Mouse (Mus musculus): ENCODE data around the gene Nceh1. TPM values are rescaled to one million over a fixed set of nuclear protein-coding genes. Genes with fewer than 3 reads are reported as not detected.

Gene Nceh1
- polyA plus RNA-seq, 1 experiment from 2014 or later: 5.6 TPM

- 89% methylated on average over 4 of the region's 4 CpGs for WGBS
- no peak overlapping the region for H3K4me2 ChIP-seq (replicated peaks)
- H3K4me3 ChIP-seq: no peak overlapping the region
- H3K9ac ChIP-seq: no peak overlapping the region
- H3K36me3 ChIP-seq: no peaks in the 10 kb centered on the region
- no peak overlapping the region for H3K27ac ChIP-seq
- no peaks in the 10 kb centered on the region for H3K4me1 ChIP-seq
- no peaks in the 10 kb centered on the region for H3K9me3 ChIP-seq
- no peak for ATAC-seq (ENCODE audit: low FRiP score, low read depth)
- no peaks in the 10 kb centered on the region for H3K27me3 ChIP-seq (replicated peaks)
Observed at GRCm38 (mm10) chr3:27300451-27300850, 117.7 kb downstream of the Nceh1 start.

- no peaks in the 10 kb centered on the region for H3K4me1 ChIP-seq
- ATAC-seq (ENCODE audit: low FRiP score, low read depth): no peak
- no peak overlapping the region for H3K27ac ChIP-seq
- H3K4me3 ChIP-seq: no peak overlapping the region
- no peaks in the 10 kb centered on the region for H3K27me3 ChIP-seq (replicated peaks)
- no peak overlapping the region for H3K9ac ChIP-seq
- 56% methylated on average over 9 of the region's 9 CpGs for WGBS
- H3K9me3 ChIP-seq: no peaks in the 10 kb centered on the region
- H3K36me3 ChIP-seq: no peaks in the 10 kb centered on the region
- H3K4me2 ChIP-seq (replicated peaks): no peak overlapping the region
Observed at GRCm38 (mm10) chr3:27302339-27303022, 119.7 kb downstream of the Nceh1 start.

GRCm38 (mm10) chr3:27306815-27307214, 124.0 kb downstream of the Nceh1 start:
- Histone ChIP-seq H3K27ac (no peak overlapping the region), H3K27me3 (replicated peaks) (no peaks in the 10 kb centered on the region), H3K36me3 (no peaks in the 10 kb centered on the region), H3K9ac (no peak overlapping the region), H3K4me2 (replicated peaks) (no peak overlapping the region), H3K9me3 (no peaks in the 10 kb centered on the region), H3K4me3 (no peak overlapping the region), H3K4me1 (no peaks in the 10 kb centered on the region)
- WGBS: 87% methylated on average over 10 of the region's 10 CpGs
- no peak for ATAC-seq (ENCODE audit: low FRiP score, low read depth)

GRCm38 (mm10) chr3:27310973-27311372, 128.2 kb downstream of the Nceh1 start:
- H3K4me2 ChIP-seq (replicated peaks): no peak overlapping the region
- 96% methylated on average over 7 of the region's 7 CpGs for WGBS
- no peaks in the 10 kb centered on the region for H3K36me3 ChIP-seq
- H3K27me3 ChIP-seq (replicated peaks): no peaks in the 10 kb centered on the region
- H3K27ac ChIP-seq: no peak overlapping the region
- no peaks in the 10 kb centered on the region for H3K4me1 ChIP-seq
- no peak overlapping the region for H3K4me3 ChIP-seq
- H3K9me3 ChIP-seq: no peaks in the 10 kb centered on the region
- no peak for ATAC-seq (ENCODE audit: low FRiP score, low read depth)
- H3K9ac ChIP-seq: no peak overlapping the region

GRCm38 (mm10) chr3:27311475-27311874, 128.7 kb downstream of the Nceh1 start:
- Histone ChIP-seq H3K4me3 (no peak overlapping the region), H3K9me3 (no peaks in the 10 kb centered on the region), H3K4me2 (replicated peaks) (no peak overlapping the region), H3K27me3 (replicated peaks) (no peaks in the 10 kb centered on the region), H3K9ac (no peak overlapping the region), H3K36me3 (no peaks in the 10 kb centered on the region), H3K27ac (no peak overlapping the region), H3K4me1 (no peaks in the 10 kb centered on the region)
- no peak for ATAC-seq (ENCODE audit: low FRiP score, low read depth)
- 94% methylated on average over 4 of the region's 4 CpGs for WGBS

- H3K4me1 ChIP-seq: no peaks in the 10 kb centered on the region
- 78% methylated on average over 2 of the region's 2 CpGs for WGBS
Observed at GRCm38 (mm10) chr3:27314506-27315164, 131.9 kb downstream of the Nceh1 start.

GRCm38 (mm10) chr3:27316559-27317287, 134.0 kb downstream of the Nceh1 start, which contains the start of gene Tnfsf10:
TSS of gene Tnfsf10 (plus strand) at chr3:27317028.
- ATAC-seq (ENCODE audit: low FRiP score, low read depth): no peak
- 79% methylated on average over 9 of the region's 9 CpGs for WGBS
- no peaks in the 10 kb centered on the region for H3K9me3 ChIP-seq
- no peaks in the 10 kb centered on the region for H3K36me3 ChIP-seq
- no peak within 1 kb of the TSS for H3K9ac ChIP-seq
- no peak within 1 kb of the TSS for H3K4me2 ChIP-seq (replicated peaks)
- no peaks in the 10 kb centered on the region for H3K4me1 ChIP-seq
- no peaks in the 10 kb centered on the region for H3K27me3 ChIP-seq (replicated peaks)
- H3K27ac ChIP-seq: no peak within 1 kb of the TSS
- H3K4me3 ChIP-seq: no peak within 1 kb of the TSS

More at GRCm38 (mm10) chr3:27314506-27315164, 131.9 kb downstream of the Nceh1 start:
- no peak overlapping the region for H3K9ac ChIP-seq
- H3K4me2 ChIP-seq (replicated peaks): no peak overlapping the region
- H3K9me3 ChIP-seq: no peaks in the 10 kb centered on the region
- no peak overlapping the region for H3K27ac ChIP-seq
- ATAC-seq (ENCODE audit: low FRiP score, low read depth): no peak
- no peak overlapping the region for H3K4me3 ChIP-seq
- no peaks in the 10 kb centered on the region for H3K36me3 ChIP-seq
- no peaks in the 10 kb centered on the region for H3K27me3 ChIP-seq (replicated peaks)

- Histone ChIP-seq H3K27ac (no peak overlapping the region), H3K4me1 (no peaks in the 10 kb centered on the region), H3K9ac (no peak overlapping the region), H3K27me3 (replicated peaks) (no peaks in the 10 kb centered on the region), H3K4me3 (no peak overlapping the region), H3K9me3 (no peaks in the 10 kb centered on the region), H3K36me3 (no peaks in the 10 kb centered on the region), H3K4me2 (replicated peaks) (no peak overlapping the region)
- ATAC-seq (ENCODE audit: low FRiP score, low read depth): no peak
- WGBS: 84% methylated on average over 4 of the region's 4 CpGs
Observed at GRCm38 (mm10) chr3:27317288-27318024, 134.7 kb downstream of the Nceh1 start.

GRCm38 (mm10) chr3:27319650-27320049, 136.9 kb downstream of the Nceh1 start:
- WGBS: 94% methylated on average over 1 of the region's 1 CpGs
- no peak overlapping the region for H3K27ac ChIP-seq
- no peaks in the 10 kb centered on the region for H3K9me3 ChIP-seq
- no peaks in the 10 kb centered on the region for H3K36me3 ChIP-seq
- no peak for ATAC-seq (ENCODE audit: low FRiP score, low read depth)
- no peak overlapping the region for H3K4me2 ChIP-seq (replicated peaks)
- H3K9ac ChIP-seq: no peak overlapping the region
- no peaks in the 10 kb centered on the region for H3K27me3 ChIP-seq (replicated peaks)
- no peaks in the 10 kb centered on the region for H3K4me1 ChIP-seq
- no peak overlapping the region for H3K4me3 ChIP-seq

- 82% methylated on average over 9 of the region's 9 CpGs for WGBS
- Histone ChIP-seq H3K4me2 (replicated peaks) (no peak overlapping the region), H3K36me3 (no peaks in the 10 kb centered on the region), H3K4me1 (no peaks in the 10 kb centered on the region), H3K27me3 (replicated peaks) (no peaks in the 10 kb centered on the region), H3K9ac (no peak overlapping the region), H3K27ac (no peak overlapping the region), H3K9me3 (no peaks in the 10 kb centered on the region), H3K4me3 (no peak overlapping the region)
- ATAC-seq (ENCODE audit: low FRiP score, low read depth): no peak
Observed at GRCm38 (mm10) chr3:27320613-27321495, 138.1 kb downstream of the Nceh1 start.

- 88% methylated on average over 9 of the region's 9 CpGs for WGBS
- H3K9ac ChIP-seq: no peak overlapping the region
Observed at GRCm38 (mm10) chr3:27322591-27322990, 139.8 kb downstream of the Nceh1 start.

More at GRCm38 (mm10) chr3:27322591-27322990, 139.8 kb downstream of the Nceh1 start:
- H3K36me3 ChIP-seq: no peaks in the 10 kb centered on the region
- no peak overlapping the region for H3K4me2 ChIP-seq (replicated peaks)
- no peaks in the 10 kb centered on the region for H3K4me1 ChIP-seq
- no peaks in the 10 kb centered on the region for H3K27me3 ChIP-seq (replicated peaks)
- no peaks in the 10 kb centered on the region for H3K9me3 ChIP-seq
- H3K4me3 ChIP-seq: no peak overlapping the region
- H3K27ac ChIP-seq: no peak overlapping the region
- ATAC-seq (ENCODE audit: low FRiP score, low read depth): no peak

All from neural tube, embryonic 12.5 days (tissue).